Mouse (Mus musculus): ENCODE data around the gene Map2k6.

Map2k6 gene

DNA sequence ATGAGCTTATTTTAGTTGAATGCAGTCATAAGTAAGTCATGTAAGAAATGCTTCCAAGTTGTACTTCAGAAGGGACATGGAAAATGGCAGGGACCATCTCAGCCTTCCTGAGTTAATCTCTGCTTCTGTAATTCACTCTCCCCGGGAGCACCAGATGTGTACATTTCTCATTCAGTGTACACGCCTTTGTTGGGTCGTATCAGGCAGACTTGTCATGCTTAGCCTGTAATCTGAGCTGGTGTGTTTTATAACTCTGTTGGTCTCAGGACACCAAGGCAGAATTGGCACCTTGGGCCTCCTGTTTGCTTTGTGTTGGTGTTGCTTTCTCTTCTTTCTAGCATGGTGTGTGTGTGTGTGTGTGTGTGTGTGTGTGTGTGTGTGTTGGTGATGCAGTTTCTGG, 3.7 kb downstream of the Map2k6 start:
- no peak for DNase-seq (ENCODE audit: extremely low spot score, low read depth, low spot score)

DNA sequence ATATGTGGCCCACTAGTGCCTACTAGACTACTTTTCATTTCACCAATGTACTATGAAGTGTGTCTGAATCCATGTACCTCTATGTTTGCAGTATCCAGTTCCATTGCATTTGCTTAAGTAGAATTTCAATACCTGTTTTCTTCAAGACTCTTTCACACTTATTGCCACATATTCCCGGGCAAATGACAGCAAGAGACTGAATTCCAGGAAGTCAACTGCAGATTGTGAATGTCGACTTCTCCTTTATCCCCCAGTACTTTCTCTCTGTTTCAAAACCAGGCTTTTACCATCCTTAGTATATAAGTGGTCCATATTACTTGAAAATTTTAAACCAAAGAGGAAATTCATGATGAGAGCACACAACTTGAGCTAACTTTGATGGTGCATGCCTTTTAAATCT, 4.7 kb downstream of the Map2k6 start:
- no peak for DNase-seq (ENCODE audit: extremely low spot score, low read depth, low spot score)

DNA sequence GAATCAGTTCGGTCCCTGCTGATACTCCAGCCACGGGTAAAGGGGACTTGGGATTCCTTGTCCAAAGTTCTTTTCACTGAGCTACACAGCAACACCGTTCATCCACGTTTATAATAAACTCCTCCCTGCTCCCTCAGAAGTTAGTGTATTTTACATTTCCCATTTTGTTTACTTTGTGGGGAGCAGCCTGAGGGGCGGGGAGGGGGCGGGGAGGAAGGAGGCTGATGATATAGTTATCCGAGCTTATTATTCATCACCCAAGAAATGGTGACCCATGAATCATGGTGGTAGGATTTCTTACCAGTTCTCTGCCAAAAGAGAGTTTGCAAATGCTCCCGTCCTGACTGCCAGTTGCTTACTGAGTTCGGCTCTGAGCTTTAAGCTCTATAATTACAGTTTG, 6.7 kb downstream of the Map2k6 start:
- no peak for DNase-seq (ENCODE audit: extremely low spot score, low read depth, low spot score)

DNA sequence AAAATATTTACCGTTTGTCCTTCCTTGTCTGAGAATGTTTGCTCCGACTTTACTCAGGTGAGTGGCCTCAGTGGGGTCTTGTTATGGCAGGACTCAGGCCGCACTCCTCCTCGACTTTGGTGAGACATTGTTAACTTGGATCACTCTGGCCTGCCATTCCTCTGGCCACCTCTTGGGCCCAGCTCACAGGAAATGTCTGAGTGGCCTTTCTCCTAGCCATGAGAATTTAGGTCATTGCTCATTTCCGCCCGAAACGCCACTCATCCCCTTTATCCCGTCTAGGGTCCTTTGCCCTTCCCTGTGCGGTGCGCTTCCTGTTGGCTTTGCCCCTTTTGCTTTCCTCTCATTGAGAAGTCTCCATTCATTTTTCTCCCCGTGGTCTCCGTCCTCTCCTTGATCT, 10.2 kb downstream of the Map2k6 start:
- DNase-seq (ENCODE audit: extremely low spot score, low read depth, low spot score) = no peak

DNA sequence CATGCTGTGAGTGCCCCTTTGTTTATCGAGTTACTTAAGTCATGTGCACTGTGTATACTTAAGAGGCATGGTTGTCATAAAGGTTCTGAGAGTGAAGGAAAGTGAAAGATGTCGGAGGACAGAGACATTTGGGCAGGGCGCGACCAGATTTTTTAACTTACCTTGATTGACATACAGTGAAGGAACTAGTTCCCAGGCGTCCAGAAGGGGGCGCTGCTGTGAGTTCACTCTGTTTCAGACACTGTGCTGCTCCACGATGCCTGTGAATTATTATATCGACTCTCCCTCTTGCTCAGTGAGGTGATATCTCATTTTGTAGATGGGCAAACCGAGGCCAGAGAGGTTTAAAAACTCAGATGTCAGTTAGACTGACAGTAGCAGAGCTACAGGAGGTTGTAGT, 10.9 kb downstream of the Map2k6 start:
- no peak for DNase-seq (ENCODE audit: extremely low spot score, low read depth, low spot score)

DNA sequence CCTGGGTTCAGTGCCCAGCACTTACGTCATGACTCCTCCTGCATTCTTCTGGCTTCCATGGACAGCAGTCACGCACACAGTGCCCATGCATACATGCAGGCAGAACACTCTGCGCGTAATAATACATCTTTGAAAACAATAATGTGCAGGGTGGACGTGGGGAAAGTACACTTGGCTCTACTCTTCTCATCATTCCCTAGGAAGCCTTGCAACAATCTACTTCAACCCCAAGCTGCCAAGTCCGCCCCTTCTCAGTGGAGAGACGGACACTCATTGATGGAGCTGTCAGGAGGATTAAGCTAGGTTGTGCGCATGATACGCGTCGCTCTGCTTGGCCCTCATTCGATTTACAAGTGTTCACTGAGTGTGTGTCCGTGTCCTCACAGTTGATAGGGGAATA, 12.7 kb downstream of the Map2k6 start:
- no peak for DNase-seq (ENCODE audit: extremely low spot score, low read depth, low spot score)

DNA sequence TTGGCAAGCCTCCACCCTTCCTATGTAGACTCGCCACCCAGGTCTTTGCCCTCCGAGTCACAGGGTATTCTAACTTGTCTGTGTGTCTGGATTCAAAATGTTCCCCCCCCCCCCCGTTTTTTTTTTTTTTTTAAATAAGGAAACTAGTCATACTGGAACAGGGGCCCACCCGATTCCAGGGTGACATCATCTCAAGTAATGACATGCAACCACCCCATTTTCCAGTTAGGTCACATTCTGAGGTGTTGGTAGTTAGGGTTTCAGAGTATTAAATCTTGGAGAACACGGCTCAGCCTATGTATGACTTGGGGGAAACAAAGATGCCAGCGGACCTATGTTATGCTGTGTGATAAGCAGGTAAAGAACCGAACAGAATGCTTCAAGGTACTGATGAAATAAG, 15.3 kb downstream of the Map2k6 start:
- DNase-seq (ENCODE audit: extremely low spot score, low read depth, low spot score) = no peak

DNA sequence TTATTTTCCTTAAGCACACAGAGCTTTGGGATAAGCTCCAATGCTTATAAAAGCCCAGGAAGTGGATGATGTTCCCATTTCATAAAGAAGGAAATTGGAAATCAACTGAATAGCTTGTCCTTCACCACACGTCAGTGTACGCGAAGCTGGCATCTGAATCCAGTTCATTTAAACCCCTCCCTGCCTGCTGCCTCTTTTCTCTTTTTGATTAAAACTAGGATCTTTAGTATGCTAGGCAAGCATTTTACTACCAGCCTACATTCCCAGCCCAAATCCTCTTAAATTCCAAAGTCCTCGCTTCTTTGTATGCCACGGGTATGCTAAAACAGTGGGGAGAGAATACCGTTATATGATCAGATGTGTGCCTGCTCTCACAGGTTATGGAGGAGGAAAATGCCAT, 17.8 kb downstream of the Map2k6 start:
- no peak for DNase-seq (ENCODE audit: extremely low spot score, low read depth, low spot score)

DNA sequence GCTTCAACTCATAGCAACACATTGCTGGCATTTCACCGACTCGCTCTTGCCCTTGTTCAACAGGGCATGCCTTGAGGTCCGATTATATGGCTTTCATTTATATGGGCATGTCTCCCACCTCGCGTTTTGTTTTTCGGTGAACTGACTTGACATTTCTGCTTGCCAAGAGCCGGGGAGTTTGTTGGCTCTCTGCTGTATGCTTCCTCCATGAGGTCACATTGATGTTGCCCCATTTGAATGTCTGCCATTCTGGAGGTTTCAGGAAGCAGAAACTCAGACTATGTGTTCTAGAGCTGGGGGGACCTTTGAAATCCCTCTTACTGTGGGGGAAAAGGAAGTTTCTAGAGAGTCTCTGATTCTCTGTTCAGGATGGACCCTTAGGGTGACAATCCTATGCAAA, 21.5 kb downstream of the Map2k6 start:
- DNase-seq (ENCODE audit: extremely low spot score, low read depth, low spot score) = no peak

DNA sequence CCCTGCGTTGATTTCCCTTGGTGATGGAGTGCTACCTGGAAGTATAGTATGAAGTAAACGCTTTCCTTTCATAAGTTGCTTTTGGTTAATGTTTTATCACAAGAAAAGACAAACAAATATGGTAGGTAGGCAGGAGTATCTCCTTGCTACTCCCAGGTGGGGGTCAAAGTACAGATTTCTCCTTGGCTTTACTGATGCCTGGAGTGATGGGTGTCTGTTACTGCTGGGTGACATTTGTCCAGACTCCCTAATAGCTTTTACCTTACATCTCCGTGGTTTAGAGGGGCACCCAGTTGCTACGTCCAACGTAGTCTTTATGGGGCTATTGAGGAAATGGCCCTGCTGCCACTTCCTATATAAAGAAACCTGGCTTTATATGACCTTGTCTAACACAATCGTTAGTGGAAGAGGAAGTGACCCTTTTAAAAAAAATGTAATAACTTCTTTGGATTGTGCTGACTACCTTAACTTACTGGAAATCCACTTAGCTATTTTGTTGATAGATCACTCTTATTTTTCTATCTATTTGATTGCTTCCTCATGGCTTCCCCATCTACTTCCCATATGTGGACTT, 27.7 kb downstream of the Map2k6 start:
- no peak for DNase-seq (ENCODE audit: extremely low spot score, low read depth, low spot score)

DNA sequence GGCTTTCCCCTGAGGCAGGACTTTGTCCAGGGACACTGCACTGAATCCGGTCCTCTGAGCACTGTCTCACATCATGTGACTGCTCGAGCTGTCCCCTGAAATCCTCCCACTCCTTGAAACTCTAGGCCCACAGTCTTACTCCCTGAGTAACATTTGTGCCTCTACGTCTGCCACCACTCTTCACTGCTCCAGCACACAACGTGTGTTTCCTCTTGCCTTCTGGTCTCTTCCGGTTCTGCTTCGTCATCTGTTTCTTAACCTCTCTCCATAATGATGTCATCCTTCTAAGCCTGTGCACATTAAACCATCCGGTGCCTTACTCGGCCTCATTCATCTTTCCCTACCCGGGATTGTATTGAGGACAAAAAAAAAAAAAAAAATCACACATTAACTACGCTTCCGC, 28.2 kb downstream of the Map2k6 start:
- DNase-seq (ENCODE audit: extremely low spot score, low read depth, low spot score) = no peak

DNA sequence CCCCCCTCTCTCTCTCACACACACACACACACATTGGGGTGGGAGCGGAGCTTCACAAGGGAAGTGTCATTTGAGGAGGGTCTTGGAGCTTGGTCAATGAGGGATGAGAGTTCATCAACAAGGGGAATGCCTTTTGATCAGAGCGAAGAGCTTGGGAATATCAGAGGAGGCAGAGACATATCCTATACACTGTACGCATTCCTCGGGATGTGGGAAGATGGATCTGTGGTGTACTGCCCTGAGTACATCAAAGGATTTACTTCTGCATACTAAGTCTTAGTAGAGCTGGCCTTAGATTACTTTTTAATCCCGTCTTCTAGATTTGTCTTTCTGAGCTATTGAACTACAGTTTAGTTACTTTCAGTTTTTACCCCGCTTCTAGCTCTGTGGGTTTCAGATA, 30.1 kb downstream of the Map2k6 start:
- DNase-seq (ENCODE audit: extremely low spot score, low read depth, low spot score) = no peak

DNA sequence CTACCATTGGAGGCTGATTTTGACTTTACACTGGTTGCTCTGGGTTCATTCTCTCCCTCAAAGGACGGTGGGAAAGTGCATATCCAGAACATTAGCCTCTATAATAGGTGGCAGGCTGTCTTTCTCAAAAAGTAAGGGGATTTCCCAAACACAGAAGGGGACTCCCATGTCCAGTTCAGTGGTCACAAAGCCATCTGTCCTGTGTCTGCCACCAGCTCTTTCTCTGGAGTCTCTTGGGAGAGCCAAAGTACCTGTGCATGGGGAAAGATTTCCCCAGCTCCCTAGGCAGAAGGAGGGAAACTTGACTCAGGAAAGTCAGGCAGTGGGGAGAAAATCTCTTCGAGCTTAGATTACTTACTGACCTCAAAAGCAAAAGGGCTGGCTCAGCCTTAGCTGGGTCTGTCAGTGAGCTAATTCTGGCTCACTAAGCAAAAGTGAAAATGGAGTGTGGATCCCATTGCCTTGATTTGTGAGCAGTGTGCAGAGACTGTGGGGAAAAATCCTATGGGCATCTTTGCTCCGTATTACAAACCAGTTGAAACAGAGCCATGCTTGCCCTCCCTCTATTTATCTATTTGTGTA, 31.0 kb downstream of the Map2k6 start:
- DNase-seq (ENCODE audit: extremely low spot score, low read depth, low spot score) = no peak

DNA sequence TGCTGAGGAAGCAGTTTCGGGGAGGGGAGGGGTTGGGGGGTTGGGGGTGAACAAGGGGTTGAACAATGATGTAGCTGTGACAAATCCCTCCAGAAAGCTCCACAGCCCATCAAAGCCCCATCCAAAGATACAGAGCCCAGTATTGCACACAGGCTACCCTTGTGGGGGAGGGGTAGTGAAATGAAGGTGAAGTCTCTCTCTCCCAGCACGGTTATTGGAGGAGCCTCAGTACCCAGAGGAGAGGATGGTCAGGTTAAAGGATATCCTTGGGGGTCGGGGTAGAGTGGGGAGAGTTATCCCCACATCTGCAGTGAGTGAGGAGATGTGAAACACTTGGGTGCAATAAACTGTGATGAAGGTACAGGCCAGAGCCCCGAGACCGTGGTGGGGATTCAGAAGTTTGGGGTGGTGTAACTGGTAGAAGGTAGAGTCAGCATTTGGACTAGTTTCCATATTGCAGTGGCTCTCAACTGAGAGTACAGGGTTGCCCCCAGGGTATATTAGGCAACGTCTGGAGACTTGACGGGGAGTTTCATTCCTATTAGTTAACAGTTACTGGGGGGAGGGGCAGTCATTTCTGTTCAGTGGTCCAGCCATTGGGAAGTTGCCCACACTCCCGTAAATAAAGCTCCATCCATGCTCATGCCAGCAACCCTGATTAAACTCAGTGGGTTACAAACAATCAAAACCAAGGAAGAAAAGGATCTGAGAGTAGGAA, 37.1 kb downstream of the Map2k6 start:
- DNase-seq (ENCODE audit: extremely low spot score, low read depth, low spot score) = no peak

DNA sequence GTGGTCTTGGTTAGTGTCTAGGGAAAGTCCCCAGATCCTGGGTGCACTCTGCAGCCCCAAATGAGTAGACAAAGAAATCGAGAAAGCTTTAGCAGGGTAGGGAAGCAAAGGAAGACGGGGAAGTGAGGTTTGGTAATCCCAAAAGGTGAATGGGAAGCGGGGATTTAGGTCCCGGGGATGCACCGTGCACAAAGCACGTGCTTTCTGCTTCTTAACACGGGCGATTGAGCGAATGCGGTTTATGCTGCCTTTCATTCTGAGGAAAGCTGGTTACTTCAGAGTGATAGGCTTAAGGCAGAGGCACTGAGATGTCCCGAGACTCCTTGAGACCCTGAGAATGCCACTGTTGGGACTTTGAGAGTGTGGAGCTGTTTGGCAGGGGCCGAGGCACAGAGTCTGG, 38.1 kb downstream of the Map2k6 start:
- no peak for DNase-seq (ENCODE audit: extremely low spot score, low read depth, low spot score)

DNA sequence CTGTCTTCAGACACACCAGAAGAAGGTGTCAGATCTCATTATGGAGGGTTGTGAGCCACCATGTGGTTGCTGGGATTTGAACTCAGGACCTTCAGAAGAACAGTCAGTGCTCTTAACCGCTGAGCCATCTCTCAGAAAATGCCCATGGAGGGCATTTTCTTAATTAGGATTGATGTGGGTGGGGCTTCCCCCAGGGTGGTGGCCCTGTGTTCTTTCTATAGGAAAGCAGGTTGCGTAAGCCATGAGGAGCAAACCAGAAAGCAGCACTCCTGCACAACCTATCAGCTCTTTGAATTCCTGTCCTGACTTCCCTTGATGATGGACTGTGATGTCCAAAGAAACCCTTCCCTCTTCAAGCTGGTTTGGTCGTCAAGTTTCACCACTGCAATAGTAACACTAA, 39.2 kb downstream of the Map2k6 start:
- DNase-seq (ENCODE audit: extremely low spot score, low read depth, low spot score) = no peak

DNA sequence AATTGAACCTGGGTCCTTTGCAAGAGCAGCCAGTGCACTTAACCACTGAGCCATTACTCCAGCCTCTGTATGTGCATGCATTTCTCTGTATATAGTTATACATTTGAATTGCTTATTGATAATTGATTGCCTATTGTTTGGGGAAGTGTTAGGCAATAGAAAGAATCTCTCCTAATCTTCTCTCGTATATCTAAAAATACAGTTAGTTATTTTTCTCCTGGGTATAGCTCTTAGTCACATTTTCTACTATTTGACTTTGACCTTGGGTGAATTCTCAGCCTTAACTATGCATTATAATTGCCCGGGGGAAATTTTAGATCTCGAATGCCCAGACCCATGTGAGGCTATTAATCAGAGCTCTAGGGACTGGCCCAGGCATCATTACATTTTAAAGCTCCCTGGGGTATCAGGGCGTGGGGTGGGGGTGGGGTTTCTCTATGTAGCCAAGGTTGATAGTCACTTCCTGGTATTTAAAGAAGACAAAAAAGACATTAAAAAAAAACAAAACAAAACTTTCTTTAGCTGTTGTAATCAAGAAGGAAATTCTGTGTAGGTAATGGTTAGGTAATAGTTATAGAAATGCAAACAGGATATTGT, 39.9 kb downstream of the Map2k6 start:
- DNase-seq (ENCODE audit: extremely low spot score, low read depth, low spot score) = no peak

DNA sequence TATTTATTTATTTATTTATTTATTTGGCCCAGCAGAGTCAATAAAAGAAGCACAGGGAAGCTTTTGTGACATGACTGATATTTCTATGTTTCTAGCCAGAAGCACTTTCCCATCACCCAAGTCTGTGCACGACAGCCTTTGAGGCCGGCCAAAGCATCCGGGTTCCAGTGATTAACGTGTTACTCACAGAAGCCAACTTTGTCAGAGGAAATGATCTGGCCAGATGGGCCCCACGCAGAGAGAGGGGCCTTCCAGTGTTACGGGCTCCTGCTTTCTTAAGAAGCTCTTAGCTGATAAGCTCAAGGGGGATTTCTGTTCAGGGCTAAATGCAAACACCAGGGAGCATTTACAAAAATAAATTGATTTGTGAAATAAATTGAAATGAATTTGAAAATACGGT, 40.4 kb downstream of the Map2k6 start:
- no peak for DNase-seq (ENCODE audit: extremely low spot score, low read depth, low spot score)

DNA sequence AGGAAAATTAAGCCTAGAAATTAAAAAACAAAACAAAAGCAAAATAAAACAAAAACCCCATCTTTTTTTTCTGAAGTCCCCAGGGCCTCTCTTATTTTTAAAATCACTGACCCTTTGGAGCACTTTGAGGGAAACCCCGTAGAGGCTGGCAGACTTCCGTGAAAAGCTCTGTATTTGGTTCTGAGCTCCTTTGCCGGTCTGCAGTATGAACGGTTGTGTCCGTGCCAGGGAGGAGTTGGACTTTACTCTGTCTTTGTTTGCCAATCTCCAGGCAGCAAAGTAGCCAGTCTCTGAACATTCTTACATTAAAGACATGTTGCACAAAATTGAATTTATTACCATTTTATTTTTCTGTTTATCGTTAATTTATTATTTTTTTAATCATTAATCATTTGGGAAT, 45.7 kb downstream of the Map2k6 start:
- no peak for DNase-seq (ENCODE audit: extremely low spot score, low read depth, low spot score)

DNA sequence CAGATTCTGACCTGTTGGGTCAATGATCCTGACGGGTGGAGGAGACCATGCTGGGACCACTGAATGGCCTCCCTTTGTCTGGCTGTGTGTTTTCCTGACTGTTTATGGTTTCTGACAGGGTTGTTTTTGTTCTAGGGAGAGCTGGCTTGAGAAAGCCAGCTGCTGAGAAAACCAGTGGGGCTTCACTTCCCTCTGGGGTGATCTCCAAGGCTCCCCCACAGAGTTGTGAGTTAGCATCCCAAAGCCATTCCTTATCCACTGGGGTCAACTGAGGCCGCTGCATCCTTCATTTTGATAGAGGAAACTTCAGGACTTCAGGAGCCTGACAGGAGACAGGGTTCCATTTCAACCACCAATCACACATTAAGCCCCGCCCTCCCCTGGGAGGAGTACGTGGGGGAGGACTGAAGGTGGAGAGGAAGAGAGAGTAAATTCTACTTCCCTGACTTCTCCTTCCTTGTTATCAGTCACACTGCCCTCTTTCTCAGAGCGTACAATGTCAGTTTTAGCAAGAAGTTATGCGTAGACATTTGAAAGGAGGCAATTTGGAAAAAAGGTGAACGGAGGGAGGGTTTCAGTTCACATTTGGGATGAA, 49.3 kb downstream of the Map2k6 start:
- no peak for DNase-seq (ENCODE audit: extremely low spot score, low read depth, low spot score)

DNA sequence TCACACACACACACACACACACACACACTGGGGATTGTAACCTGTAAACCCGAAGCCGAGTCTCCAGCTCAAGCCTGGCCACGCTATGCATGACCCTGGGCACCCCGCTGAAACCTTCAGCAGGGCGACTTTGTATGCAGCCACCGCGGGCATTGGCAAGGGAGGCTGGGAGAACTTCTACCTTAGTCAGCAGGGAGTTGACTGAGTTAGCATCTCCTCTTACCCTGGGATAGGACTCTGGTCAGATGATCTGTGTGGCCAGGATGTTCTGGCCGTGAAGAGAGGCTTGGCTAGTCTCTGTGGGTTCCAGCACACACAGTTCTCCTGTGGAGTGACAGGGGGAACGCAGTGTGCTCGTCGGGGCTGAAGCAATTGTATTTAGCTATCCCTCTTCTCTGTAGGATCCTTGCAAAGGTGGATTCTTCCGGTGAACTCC, 49.8 kb downstream of the Map2k6 start:
- no peak for DNase-seq (ENCODE audit: extremely low spot score, low read depth, low spot score)

DNA sequence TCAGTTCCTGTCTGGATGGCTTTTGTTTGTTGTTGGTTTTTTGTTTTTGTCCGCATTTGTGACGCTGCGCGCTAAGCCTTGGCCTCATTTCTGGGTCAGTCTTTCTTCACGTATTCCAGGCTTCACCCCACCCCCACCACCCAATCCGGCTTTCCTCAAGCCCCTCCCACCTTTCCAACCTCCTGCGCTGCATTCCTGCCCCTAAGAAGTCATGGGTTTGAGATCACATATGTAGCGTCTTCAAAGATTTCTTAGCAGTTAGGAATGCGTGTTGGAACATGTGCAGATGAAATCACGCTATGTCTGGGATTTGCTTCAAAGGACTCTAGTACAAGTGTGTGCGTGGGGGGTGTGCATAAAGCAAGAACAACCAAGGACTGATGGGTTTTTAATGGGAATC, 50.3 kb downstream of the Map2k6 start:
- no peak for DNase-seq (ENCODE audit: extremely low spot score, low read depth, low spot score)

Measured in hindlimb bud, embryonic 11.5 days (tissue).